Mouse (Mus musculus) bone marrow macrophage, adult 2 months (primary cell): Measurements from ENCODE around the gene Tnfrsf19.

Source experiments
- CTCF ChIP-seq: IDR thresholded peaks from 2 replicates; pipeline ENCODE4 v1.5.1; 2012; ENCODE audit warnings: low read depth, mild to moderate bottlenecking, low read length, moderate library complexity
- POLR2A ChIP-seq: IDR thresholded peaks from 2 replicates; pipeline ENCODE4 v1.6.1; 2012; ENCODE audit warnings: mild to moderate bottlenecking, low read depth, low read length, borderline replicate concordance

DNA sequence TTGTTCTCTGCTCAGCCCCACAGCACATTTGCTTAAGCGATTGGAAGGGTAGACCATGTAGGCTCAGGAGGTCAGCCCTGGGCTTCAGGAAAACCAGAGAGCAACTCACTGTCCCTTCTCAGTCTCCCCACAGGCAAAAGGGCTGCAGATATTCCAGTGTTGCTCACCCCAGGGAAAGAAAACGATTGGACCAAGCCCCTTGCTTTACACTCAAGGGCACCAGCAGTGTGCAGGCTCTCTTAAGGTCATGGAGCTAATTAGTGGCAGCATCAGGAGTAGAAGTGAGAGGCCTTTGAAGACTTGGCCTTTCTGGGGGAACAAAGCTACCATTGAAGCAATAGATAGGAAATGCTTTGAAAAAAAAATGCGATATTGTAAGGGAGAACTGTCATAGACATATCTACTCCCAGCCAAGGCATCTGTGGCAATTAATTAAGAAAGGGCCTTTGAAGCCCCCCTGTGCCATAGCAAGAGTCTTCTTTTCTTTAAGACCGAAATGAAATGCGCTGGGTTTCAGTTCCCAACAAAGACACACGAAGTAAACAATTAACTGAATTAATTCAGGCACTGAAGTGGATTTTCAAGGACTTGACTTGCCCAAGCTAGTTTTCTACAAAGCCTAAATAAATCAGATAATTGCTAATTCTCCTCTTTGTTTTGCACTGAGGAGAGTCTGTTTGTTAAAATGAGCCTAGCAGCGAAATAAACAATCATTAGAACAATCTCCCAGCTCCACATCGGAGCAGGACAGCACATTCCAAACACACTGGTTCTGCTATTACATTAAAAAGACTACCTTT is 2.6 kb downstream of the Tnfrsf19 start:
- TF ChIP-seq CTCF (no peak), POLR2A (no peak)
